Mouse (Mus musculus): ENCODE data around the gene Ush1c.

Ush1c gene

DNA sequence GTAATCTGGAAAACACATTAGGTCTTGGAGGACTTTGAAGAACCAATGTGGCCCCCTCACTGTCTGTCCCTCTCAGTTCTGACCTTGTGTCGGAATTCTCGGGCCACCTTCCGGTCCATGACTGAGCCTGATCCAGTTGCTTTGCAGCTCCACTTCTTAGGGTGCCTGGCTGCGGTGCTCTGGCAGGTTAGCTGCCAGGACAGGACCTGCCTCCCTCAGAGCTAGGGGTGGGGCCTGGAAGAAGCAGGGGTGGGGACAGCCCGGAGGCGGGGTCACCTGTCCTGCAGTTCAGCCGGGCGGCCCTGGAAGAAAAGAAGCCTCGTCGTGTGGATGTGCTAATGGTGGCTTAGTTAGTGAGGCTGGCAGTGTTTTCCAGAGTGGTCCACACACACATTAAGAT, at the start of gene Ush1c:
TSS of gene Ush1c (minus strand) at position 158 of the 400 bp plus-strand sequence.
- in situ Hi-C loops (cut with MseI, MboI): no loop called here

- in situ Hi-C loops (cut with MseI, MboI): no loop called here
Measured at GRCm38 (mm10) chr7:46287051-46287450, 48.7 kb upstream of the Ush1c start.

DNA sequence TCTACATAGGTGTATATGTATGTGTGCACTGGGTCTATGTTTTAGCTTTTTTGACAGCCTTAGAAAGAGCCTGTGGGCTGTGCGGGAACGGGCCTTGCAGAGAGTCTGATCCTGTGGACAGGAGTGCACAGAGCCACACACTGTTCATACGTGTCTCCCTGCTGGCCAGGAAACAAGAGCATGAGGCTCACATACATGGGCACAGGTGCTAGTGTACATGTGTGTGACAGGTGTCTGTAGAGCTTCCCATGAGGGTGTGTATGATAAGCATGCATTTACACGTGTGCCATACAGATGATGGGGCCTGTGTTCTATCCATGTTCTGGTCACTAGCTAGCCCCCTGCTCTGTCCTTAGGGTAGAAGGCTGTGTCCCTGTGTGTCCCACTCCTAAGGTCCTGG, 48.1 kb upstream of the Ush1c start:
- in situ Hi-C loops (cut with MseI, MboI): no loop called here

DNA sequence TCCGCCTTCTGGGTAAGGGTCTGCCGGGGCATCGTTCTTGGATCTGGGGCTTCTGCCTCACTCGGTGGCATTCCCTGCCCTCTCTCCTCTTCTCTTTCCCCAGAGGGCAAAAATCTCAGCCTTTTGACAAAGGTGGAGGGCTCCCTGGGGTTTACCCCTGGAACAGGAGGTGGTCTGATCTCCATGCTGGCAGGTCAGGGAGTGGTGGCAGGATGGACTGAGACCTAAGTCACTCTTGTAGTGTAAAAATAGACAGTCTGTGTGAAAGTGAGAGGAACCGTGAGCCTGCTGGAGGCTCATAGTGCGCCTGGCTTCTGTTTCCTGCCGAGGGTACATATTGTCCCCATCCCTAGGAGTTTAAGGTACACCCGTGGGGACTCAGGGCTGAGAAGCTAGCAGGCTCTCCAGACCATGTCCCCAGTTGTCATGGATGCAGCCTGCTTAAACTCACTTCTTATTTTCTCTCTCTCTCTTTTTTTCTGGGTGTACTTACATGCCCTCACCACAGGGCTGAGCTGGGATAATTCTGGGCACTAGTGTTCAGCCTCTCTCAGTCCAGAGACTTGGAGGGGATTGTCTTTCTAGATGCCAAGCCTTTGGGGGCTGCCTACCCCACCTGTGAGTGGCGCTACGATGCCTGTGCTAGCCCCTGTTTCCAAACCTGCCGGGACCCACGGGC, 47.0 kb upstream of the Ush1c start:
- in situ Hi-C loops (cut with MseI, MboI): no loop called here

DNA sequence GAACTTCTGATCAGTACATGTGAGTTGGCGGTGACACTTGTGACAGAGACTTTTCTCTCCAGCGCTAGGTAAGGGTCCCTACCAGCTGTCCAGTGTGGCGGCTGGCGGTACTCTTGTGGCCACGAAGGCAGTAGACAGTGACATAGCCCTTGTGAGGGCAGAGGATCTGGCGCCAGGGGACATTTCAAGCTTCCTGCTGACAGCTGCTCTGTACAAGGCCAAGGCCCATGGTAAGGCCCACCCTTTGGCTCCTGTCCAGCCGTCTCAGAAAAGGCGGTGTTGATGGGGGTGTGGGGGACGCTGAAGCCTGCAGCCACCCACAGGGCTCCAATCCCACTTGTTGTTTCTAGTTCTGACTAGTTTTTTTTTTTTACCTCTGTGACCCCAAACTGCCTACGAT, 45.4 kb upstream of the Ush1c start:
- in situ Hi-C loops (cut with MseI, MboI): no loop called here

GRCm38 (mm10) chr7:46282276-46282675, 44.0 kb upstream of the Ush1c start:
- in situ Hi-C loops (cut with MseI, MboI): no loop called here

DNA sequence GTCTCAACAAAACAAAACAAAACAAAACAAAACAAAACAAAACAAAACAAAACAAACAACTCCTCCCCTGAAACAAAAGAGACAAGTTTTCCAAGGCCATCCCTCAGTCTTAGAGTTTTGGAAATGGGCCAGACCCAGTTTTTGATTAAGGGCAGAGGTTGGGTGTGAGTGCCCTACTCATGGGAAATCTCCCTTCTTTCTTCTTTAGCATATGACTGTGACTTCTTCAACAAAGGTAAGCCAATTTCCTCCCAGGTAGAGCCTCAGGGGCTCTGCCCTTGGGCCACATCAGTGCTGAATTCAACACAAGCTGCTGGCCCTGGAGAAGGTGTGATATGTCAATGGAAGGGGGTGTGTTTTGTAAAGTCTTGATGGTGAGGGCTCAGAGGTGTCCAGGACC, 42.6 kb upstream of the Ush1c start:
- in situ Hi-C loops (cut with MseI, MboI): no loop called here

DNA sequence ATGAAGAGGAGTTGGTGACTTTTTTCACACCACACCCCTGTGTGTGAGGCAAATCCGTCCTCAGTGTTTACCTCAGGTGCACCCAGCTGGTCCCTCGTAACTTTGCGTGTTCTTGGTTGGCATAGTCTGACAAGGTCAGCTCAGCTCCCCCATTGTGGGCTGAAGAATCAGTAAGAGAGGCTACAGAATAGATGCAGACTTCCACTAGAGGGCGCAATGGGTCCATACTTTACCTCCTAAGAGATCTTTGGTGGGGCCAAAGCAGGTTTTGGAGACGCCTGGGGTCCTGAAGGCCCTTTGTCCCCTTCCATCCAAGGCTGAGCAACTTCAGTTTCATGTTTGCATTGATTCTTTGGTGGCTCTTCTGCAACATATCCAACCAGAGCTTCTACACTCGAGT, 41.6 kb upstream of the Ush1c start:
- in situ Hi-C loops (cut with MseI, MboI): no loop called here

DNA sequence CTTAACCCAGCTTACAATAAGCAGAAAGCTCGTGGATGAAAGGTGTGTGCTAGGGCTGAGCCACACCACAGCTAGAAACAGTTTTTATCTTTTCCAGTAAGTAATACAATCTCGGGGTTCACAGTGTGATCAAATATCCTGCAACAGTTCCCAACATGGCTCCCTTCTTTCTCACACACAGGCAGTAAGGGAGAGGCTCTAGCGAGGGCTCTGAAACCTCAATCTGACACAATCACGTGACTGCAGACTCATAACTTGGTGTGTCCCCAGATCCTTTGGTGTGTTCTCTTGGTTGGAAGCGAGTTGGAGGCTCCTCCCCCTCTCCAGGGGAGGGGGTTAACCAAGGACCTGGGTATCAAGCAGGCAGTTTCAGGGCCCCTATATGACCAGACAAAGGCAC, 37.9 kb upstream of the Ush1c start:
- in situ Hi-C loops (cut with MseI, MboI): no loop called here

DNA sequence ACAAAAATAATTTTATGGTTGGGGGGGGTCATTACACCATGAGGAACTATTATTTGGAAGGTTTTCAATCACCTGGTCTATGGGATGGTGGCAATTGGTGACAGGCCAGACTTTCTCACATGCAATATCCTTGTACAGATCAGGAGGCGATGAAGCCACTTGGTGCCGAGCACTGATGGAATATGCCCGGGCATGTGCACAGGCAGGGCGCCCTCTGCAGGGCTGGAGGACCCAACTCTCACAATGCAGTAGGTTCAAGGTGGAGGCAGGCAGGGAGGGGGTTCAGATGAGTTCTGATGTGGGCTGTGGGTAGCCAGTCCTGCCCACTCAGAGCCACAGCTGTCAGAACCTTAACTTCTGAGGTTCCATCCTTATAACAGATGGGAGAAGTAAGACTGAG, 13.5 kb upstream of the Ush1c start:
- in situ Hi-C loops (cut with MseI, MboI): no loop called here

DNA sequence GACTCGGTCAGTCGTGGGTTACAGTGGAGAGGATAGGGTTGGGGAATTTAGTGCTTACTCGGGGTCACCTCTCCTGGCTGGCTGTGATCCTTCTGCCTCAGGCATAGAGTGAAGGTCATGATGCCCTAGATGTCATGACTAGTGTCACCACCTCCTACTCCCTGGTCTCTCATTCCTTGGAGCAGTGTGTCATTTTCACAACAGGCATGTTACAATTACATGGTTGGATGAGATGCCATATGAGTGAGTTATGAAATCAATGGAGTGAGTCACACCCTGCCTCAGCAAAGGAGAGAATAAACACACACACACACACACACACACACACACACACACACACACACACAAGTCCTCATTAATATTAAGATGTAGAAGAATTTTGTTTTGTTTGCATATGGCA, 9.3 kb upstream of the Ush1c start:
- in situ Hi-C loops (cut with MseI, MboI): no loop called here

DNA sequence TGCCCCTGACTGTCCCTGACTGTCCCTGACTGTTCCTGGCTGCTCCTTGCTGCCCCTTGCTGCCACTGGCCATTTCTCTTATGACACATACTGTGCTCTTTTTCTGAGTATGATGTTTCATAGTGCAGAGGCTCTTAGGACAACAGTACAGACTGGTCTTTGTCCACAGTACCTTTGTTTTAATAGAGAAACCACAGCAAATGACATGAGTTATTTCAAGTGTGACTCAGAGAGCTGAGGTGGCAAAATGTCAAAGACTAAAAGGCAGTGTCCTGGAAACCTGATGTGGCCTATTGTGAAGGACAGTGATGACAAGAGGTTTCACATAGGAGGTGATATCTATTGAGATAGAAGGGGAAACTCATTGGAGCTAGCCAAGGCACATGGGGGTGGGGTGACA, 8.6 kb upstream of the Ush1c start:
- in situ Hi-C loops (cut with MseI, MboI): no loop called here

DNA sequence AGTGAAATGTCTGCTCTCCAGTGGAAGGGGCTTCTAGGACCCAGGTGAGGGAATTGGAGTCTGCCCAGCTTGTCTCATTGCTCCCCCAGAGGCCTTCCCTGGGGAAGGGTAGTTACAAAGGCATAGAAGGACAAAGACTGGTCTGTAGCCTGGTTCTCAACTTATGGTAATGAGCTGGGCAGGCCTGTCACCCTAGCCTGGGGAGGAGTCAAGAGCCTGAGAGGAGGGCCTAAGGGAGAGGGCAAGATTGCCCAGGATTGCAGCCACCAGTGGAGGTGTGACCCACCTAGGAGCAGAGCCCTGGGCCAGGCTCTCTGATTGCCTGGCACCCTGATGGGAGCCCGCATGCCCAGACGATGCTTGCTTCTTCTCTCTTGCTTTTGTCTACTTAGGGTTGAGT, 2.4 kb upstream of the Ush1c start, which contains the start of gene Otog:
TSS of gene Otog (plus strand) at position 292 of the 400 bp plus-strand sequence.
- in situ Hi-C loops (cut with MseI, MboI): no loop called here

DNA sequence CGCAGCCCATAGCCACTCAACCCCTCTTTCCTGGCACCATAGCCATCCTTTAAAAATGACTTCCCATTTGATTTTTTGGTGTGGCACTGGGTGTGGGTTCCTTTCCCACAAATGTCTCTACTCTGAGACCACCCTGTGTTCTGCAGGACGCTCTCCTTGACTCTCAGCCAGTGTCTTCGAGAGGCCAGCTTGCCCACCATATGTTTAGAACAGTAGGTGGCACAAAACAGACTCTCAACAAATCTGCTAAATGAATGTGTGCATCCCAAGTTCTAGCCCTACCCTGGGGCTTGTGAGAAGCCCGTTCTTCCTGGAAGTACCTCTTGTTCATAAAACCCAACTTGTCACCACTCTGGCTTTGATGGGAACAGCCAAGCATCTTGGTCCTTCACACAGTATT, 1.8 kb upstream of the Ush1c start:
- in situ Hi-C loops (cut with MseI, MboI): no loop called here

GRCm38 (mm10) chr7:46237192-46237591, 1.1 kb downstream of the Ush1c start:
- in situ Hi-C loops (cut with MseI, MboI): no loop called here

GRCm38 (mm10) chr7:46236363-46236762, 1.9 kb downstream of the Ush1c start:
- in situ Hi-C loops (cut with MseI, MboI): no loop called here

- in situ Hi-C loops (cut with MseI, MboI): no loop called here
Measured at GRCm38 (mm10) chr7:46235948-46236347, 2.4 kb downstream of the Ush1c start.

DNA sequence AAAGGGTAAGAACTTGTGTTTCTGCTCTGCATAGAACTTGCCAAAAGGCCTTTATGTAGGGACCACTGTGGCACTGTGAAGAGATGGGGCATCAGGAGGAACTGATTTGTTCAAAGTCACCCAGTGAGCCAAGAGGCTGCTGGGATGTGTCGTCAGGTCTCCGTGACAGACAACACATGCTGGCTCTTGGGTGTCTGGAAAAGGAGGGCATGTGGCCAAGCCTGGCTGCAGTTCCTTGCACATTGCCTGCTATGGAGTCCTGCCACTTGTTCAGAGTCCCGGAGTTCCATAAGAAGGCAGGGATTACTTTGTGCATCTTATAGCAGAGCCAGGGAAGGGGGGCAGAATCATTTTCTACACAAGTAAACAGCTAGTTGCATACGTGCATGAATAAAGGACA, 11.4 kb downstream of the Ush1c start:
- in situ Hi-C loops (cut with MseI, MboI): loop anchor here (5.0 to 10.0 kb wide), 2 partner anchors 122 to 130 kb away; partner anchors contain the start of gene Kcnj11 (in 1 of the 2)

- in situ Hi-C loops (cut with MseI, MboI): loop anchor here (5.0 to 10.0 kb wide), 2 partner anchors 121 to 129 kb away; partner anchors contain the start of gene Kcnj11 (in 1 of the 2)
Measured at GRCm38 (mm10) chr7:46226253-46226652, 12.1 kb downstream of the Ush1c start.

DNA sequence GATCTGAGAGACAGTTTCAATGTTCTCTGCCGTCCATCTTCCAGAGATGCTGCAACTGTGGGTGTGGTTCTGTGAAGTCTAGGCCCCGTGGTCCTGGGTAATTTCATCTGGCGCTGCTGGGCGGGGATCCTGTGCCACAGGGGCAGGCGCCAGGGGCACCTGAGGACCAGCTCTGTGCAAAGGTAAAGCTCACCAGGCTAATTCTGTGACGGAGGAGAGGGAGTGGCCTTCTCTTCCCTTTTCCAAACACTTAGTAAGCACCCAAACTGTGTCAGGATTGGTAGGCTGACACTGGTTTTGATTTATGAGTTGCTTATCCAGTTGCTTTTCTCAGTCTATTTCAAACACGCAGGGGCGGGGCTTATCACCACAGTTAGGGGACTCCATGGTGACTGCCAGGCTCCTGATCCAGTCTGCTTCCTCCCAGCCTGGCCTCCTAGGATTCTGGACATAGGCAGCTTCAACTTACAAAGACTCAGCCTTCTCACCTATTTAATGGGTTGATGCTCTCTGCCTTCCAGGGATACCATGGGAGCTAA, 17.6 kb downstream of the Ush1c start:
- in situ Hi-C loops (cut with MseI, MboI): loop anchor here in 1 of 2 experiments (10.0 kb wide), 1 partner anchor 116 kb away; the partner anchor contains the start of gene Kcnj11

GRCm38 (mm10) chr7:46218415-46218814, 19.9 kb downstream of the Ush1c start:
- in situ Hi-C loops (cut with MseI, MboI): no loop called here

- in situ Hi-C loops (cut with MseI, MboI): no loop called here
Measured at GRCm38 (mm10) chr7:46216481-46216880, 21.8 kb downstream of the Ush1c start.

GRCm38 (mm10) chr7:46210276-46210675, 28.0 kb downstream of the Ush1c start:
- in situ Hi-C loops (cut with MseI, MboI): no loop called here

Measured in mouse trophoblast stem cell (cell line).